Mouse (Mus musculus) inflammation-experienced regulatory T-cells (primary cell): Measurements from ENCODE around the gene Tet1. TPM values are rescaled to one million over a fixed set of nuclear protein-coding genes. Genes with fewer than 3 reads are reported as not detected.

ENCODE experiments used
- polyA plus RNA-seq, 2 experiments: library from polyadenylated mRNA; unstranded; fragments of 100-300 nt; shearing (Covaris generic); gene quantifications; one replicate each; pipeline ENCODE4 v1.2.1; 2017

Tet1 gene
- polyA plus RNA-seq, result 1 to 10 TPM; 5.8 to 7.0 TPM

GRCm38 (mm10) chr10:62908896-62909295 lies at the start of gene Tet1:
TSS of gene Tet1 (minus strand) at chr10:62908996.

GRCm38 (mm10) chr10:62946738-62947471 lies 38.1 kb upstream of the Tet1 start, which contains the start of gene Dna2:
TSS of gene Dna2 (plus strand) at chr10:62947026.

GRCm38 (mm10) chr10:62919925-62920765 lies 11.3 kb upstream of the Tet1 start, which contains the start of gene Slc25a16:
TSS of gene Slc25a16 (plus strand) at chr10:62920633.

GRCm38 (mm10) chr10:62792177-62793090 lies 116.4 kb downstream of the Tet1 start, which contains the start of gene Ccar1:
TSS of gene Ccar1 (minus strand) at chr10:62792286.

Other genes with a start within 250 kb of the Tet1 start
- 1 to 10 TPM; 1.6 to 1.8 TPM for gene Stox1, start 182.9 kb downstream of the Tet1 start, polyA plus RNA-seq
- gene Ccar1, start 116.7 kb downstream of the Tet1 start, polyA plus RNA-seq, result 100 to 1,000 TPM; 109 to 128 TPM
- 10 to 100 TPM; 12.8 to 14.7 TPM for gene Slc25a16, start 11.6 kb upstream of the Tet1 start, polyA plus RNA-seq
- gene Dna2, start 38.0 kb upstream of the Tet1 start, polyA plus RNA-seq, result 1 to 10 TPM; 1.3 to 2.9 TPM
- gene Rufy2, start 71.2 kb upstream of the Tet1 start, polyA plus RNA-seq, result 10 to 100 TPM; 41.4 to 55.3 TPM
- 10 to 100 TPM; 82.5 to 92.5 TPM for gene Hnrnph3, start 115.2 kb upstream of the Tet1 start, polyA plus RNA-seq
- under 1 TPM; 0.47 to 0.81 TPM for gene Pbld2, start 115.3 kb upstream of the Tet1 start, polyA plus RNA-seq
- gene Pbld1, start 151.2 kb upstream of the Tet1 start, polyA plus RNA-seq, result 1 to 10 TPM in 1 of 2 experiments, under 1 TPM in 1; 0.16 to 1.7 TPM
- not detected for gene Atoh7, start 190.7 kb upstream of the Tet1 start, polyA plus RNA-seq